15 mouse cellular contexts compared by ENCODE assay signal in genomic region chr2:117886516-117886915, GRCm38 (mm10).
"Had no signal": no experiment of that assay in that cellular context is flagged by ENCODE, and none has a peak within 500 bp of the region (broad histone marks: within the 10 kb centered on the region; RNA-seq: fewer than 3 reads in every experiment).

No protein-coding gene starts in this region.

- H3K27me3 ChIP-seq: neural tube, embryonic 12.5 days had no signal

- H3K27ac ChIP-seq: kidney, postnatal 0 days; liver, embryonic 14.5 days; midbrain, embryonic 10.5 days; neural tube, embryonic 12.5 days had no signal

- H3K4me2 ChIP-seq: neural tube, embryonic 12.5 days had no signal

- H3K9me3 ChIP-seq: midbrain, embryonic 10.5 days; neural tube, embryonic 12.5 days had no signal

- H3K4me1 ChIP-seq: midbrain, embryonic 10.5 days; neural tube, embryonic 12.5 days had no signal

- H3K4me3 ChIP-seq: midbrain, embryonic 10.5 days; neural tube, embryonic 12.5 days had no signal

- DNase-seq: kidney, adult 9 months; kidney, postnatal 36 days; layer of hippocampus, adult 9-11 months; layer of hippocampus, postnatal 36 days; lung, adult 18-20 months; midbrain, embryonic 14.5 days; retina, postnatal 1 day; right cerebral cortex, postnatal 4 days; spleen, adult 18-20 months; thymus, adult 2 months; thymus, postnatal 25 days had no signal

- H3K9ac ChIP-seq: liver, embryonic 14.5 days; neural tube, embryonic 12.5 days had no signal

- H3K36me3 ChIP-seq: midbrain, embryonic 10.5 days; neural tube, embryonic 12.5 days had no signal
